Mouse (Mus musculus) layer of hippocampus, adult 2 months (tissue): ENCODE data around the gene Zmat1. TPM values are rescaled to one million over a fixed set of nuclear protein-coding genes. Genes with fewer than 3 reads are reported as not detected.
A peak's percentile ranks its signal among the peaks of the same experiment; 100 is the strongest.
"Not testable (repeated sequence)": the region's sequence is repeated elsewhere in the genome, so short reads cannot be mapped to it uniquely, and the experiment has no call there.

Source experiments
- DNase-seq, 2 experiments: peaks; one replicate each; pipeline ENCODE4 v3.0.0; 2022; ENCODE audit warnings: low spot score in 2 of 2
- H3K27ac ChIP-seq: fragments of 200-600 bp; 2 replicates; pipeline ENCODE4 v1.8.1; 2022
- H3K4me3 ChIP-seq: fragments of 200-600 bp; 2 replicates; pipeline ENCODE4 v1.8.1; 2022; ENCODE audit warnings: mild to moderate bottlenecking
- CTCF ChIP-seq: fragments of 200-600 bp; conservative IDR thresholded peaks from 2 replicates; pipeline ENCODE4 v1.8.1; 2022; ENCODE audit warnings: antibody characterized with exemption, mild to moderate bottlenecking, moderate library complexity
- long read RNA-seq, 2 experiments: library from polyadenylated mRNA; stranded (forward); transcript quantifications; one replicate each; pipeline ENCODE4 v2.0.0; 2021; ENCODE audit warnings: borderline mapping rate in 2 of 2
- total RNA-seq, 2 experiments: library from RNA; stranded (reverse); gene quantifications; 2 replicates each; pipeline ENCODE4 v1.2.3; 2021

Gene Zmat1
- total RNA-seq = 10 to 100 TPM in 1 of 2 experiments, 1 to 10 TPM in 1; 9.2 to 12.2 TPM
- long read RNA-seq, experiment 1, partial matches to known transcripts = 0 of 3 reads
- long read RNA-seq, experiment 1, other reads (novel, unspliced or antisense) = 0 of 3 reads
- long read RNA-seq, experiment 2, partial matches to known transcripts = 0 of 7 reads
- long read RNA-seq, experiment 2, other reads (novel, unspliced or antisense) = 3 of 7 reads

DNA sequence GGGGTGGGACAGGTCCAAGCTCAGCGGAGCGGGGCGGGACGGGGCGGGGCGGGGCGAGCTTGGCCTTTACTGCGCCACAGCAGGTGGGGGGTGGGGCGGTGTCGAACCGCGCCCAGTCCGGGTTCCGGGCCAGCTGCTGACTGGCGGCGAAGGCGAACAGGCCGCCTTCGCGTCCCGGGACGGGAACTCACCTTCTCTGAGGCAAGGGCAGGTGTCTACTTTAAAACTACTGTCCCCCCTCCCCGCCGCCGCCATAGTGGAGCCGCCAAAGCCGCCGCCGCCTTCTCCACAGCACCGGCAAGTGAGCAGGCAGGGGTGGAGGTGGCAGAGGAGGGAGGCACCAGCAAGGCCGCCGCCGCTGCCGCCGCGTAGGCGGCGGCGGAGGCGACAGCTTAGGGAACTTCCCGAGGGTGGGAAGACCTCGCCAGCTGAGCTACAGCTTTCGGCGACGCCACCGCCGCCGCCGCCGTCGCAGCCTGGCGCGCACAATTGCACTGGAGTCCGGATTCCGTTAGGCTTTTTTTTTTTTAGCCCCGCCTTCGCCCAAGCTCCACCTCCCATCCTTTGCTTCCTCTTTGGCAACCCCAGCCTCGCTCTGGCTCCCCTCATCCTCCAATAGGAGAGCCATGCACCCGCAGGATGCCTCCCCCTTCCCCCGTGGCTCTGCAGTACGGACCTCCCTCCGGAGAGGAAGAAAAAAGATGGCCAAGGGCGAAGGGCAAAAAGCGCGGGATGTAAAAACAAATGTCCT, at the start of gene Zmat1:
Gene Zmat1 (minus strand): TSS at position 490 of the 751 bp plus-strand sequence.
- peak within 1 kb of the TSS; percentile 67 for H3K4me3 ChIP-seq
- DNase-seq = peak; percentile 77 to 93
- peak within 1 kb of the TSS; percentile 98 for H3K27ac ChIP-seq
- TF ChIP-seq CTCF = no peak

DNA sequence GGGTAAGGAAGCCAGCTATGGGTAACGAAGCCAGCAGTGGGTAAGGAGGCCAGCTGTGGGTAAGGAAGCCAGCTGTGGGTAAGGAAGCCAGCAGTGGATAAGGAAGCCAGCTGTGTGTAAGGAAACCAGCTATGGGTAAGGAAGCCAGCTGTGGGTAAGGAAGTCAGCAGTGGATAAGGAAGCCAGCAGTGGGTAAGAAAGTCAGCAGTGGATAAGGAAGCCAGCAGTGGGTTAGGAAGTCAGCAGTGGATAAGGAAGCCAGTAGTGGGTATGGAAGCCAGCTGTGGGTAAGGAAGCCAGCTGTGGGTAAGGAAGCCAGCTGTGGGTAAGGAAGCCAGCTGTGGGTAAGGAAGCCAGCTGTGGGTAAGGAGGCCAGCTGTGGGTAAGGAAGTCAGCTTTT, 44.9 kb upstream of the Zmat1 start:
- not testable (repeated sequence) for DNase-seq, H3K4me3 ChIP-seq, H3K27ac ChIP-seq

DNA sequence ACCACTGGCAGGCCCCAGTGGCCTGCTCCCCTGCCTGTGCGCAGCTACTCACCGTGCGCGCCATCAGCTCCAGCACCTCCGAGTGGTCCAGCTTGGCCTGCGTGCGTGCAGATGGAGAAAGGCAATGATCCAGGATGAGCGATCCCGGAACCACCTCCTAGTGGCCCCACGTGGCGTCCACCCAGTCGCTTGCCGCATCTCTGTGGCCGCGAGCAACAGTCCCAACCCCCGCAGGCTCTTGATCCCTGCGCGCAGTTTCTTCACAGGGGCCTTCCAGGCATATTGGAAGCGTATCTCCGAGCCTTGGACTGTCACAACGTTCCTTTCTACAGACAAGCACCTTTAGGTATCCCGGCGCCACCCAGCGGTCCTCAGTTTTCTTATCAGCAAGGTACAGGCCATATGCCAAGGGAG, 27.0 kb upstream of the Zmat1 start:
- TF ChIP-seq CTCF = peak; percentile 49
- Histone ChIP-seq H3K4me3 (peak overlapping the region; percentile 50), H3K27ac (peak overlapping the region; percentile 18; the same call in 1 of the 2 replicates)
- DNase-seq = peak in 1 of 2 experiments; percentile 20

DNA sequence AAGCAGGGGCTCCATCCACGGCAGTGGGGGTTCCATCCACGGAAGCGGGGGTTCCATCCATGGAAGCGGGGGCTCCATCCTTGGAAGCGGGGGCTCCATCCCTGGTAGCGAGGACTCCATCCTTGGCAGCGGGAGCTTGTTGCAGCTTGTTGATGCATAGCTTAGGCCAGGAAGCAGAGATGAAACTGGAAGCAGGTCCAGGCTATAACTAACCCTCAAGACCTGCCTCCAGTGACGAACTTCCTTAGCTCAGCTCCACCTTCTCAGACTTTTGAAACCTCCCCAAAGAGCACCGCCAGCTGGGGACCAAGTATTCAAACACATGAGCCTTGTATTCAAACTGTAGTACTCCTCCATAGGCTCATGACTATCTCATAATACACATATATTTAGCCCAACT, 16.1 kb upstream of the Zmat1 start:
- no peak overlapping the region for H3K4me3 ChIP-seq
- no peak for TF ChIP-seq CTCF
- no peak for DNase-seq
- no peak overlapping the region for H3K27ac ChIP-seq

DNA sequence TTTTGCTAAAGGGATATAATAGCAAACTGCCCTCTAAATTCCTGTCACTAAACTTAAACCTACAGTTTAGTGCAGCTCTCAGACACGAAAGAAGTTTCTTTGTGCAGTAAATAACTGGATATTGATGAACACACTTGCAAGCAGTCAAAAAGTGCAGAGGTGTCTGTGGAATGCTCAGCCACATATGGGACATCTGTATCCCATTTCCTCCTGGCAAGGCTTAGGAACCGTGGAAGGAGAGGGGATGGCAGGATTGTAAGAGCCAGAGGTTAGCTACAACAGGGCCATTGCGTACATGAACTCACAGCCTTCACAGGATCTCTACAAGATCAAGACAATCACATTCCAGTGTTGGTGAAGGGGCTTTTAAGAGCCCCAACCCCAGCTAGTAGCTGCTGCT, 2.4 kb upstream of the Zmat1 start:
- Histone ChIP-seq H3K27ac (no peak overlapping the region), H3K4me3 (no peak overlapping the region)
- no peak for TF ChIP-seq CTCF
- DNase-seq = no peak

DNA sequence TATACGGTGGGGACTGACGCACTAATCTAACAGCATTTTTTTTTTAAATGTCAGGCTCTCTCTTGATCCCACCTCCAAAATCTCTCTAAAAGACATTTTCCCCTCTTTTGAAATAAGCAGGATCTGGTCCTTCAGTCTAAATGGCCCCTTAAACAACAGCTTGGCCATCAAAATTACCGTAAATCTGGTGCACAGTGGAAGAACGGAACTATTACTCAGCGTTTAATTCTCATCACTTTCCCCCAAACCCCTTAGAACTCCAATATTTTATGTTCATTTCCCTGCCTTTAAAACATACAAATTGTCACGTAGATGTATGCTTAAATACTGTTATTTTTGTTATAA, 434 bp upstream of the Zmat1 start:
- DNase-seq = no peak
- Histone ChIP-seq H3K27ac (peak overlapping the region; percentile 98), H3K4me3 (peak overlapping the region; percentile 67)
- TF ChIP-seq CTCF = no peak

DNA sequence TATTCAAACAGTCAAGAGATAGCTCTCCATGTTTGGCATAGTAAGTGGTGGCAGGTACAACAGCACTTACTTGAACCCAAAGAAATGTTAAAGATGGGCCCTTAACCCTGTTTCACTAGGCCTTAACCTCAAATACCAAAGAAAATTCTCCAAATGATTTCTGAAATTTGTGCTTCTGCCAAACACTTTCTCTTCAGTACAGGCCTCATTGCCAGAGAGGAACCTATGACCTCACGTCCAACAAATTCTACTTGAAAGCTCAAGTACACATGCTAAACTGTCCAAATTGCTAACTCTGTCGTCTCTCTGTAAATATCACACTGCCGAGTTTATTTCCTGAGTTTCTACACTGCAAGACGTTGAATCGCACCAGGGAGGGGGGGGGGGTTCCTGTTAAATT, 988 bp downstream of the Zmat1 start:
- peak overlapping the region; percentile 59; the same call in 1 of the 2 replicates for H3K27ac ChIP-seq
- no peak for TF ChIP-seq CTCF

DNA sequence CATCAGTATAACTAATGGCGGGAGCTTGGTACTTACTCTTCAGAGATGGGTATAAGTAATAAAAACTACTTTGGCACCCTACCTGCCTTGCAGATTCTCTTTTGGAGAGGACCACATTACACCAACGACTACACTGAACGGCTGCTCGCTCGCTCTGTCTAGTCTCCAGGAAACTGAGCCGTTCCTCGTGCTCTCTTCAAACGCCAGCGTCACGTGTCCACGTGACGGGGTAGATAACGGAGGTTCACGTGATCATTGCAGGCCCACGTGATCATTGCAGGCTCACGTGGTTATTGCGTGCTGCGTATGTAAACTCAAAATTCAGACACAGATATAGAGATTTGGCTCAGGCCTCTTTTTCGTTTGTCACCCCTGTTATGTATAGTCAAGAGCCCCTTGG, 44.5 kb downstream of the Zmat1 start, which contains the start of gene Nxf2:
Gene Nxf2 (minus strand): TSS at position 209 of the 400 bp plus-strand sequence.
- Histone ChIP-seq H3K27ac (no peak within 1 kb of the TSS), H3K4me3 (peak within 1 kb of the TSS; percentile 47)
- TF ChIP-seq CTCF = no peak
- no peak for DNase-seq

More for the DNA sequence above, 988 bp downstream of the Zmat1 start:
- H3K4me3 ChIP-seq = peak overlapping the region; percentile 42
- DNase-seq = no peak

DNA sequence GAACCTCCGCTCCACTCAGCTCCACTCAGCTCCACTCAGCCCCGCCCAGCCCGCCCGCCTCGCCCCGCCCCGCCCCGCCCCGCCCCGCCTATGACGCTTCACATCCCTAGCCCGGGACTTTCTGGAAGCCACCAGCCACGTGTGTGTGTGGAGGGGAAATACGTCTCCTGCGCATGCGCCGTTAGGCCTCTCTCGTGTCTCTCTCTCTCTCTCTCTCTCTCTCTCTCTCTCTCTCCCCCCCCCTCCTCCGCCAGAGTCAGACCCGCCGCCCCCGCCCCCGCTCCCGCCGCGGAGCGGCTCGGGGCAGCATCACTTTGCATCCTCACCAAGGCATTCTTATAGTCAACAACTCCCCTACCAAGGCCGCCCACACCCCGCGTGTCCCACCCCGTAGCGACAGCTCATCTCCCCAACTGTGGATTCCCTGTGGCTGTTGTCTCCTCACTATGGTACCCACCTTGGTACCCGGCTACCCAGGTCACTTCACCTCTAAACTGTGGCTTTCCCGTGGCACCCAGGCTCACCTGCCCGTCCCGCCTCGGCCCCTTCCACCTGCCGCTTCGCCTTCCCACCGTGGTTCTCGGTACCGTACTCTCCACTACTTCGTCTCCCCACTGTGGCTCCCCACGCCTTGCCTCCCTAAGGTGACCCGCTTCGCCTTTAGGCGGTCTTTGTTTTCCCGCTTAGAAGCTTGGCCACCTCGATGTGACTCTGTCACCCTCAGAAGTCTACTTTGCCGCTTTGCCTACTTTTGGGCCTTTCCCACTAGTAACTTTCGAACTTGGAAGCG, 45.5 kb downstream of the Zmat1 start:
- no peak for TF ChIP-seq CTCF
- Histone ChIP-seq H3K27ac (no peak overlapping the region), H3K4me3 (peak overlapping the region; percentile 47)
- peak; percentile 24 to 36 for DNase-seq

DNA sequence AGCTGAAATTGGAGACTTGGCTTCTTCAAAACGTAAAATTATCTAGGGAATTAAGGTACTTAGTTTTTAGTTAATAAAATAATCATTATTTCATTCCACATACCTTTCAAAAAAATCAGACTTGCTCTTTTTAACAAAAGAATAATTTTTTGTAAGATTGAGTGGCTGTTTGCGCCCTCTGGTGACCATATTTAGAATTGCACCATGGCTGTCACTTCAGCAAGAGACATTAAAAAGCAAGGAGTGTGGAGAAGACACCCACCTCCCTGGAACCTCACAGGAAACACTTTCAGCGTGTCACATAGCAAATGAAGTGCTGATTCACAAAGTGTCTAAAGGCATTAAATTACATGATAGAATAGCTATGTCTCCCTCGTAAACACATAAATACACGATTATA, 78.6 kb downstream of the Zmat1 start:
- Histone ChIP-seq H3K27ac (no peak overlapping the region), H3K4me3 (no peak overlapping the region)
- peak; percentile 88 for TF ChIP-seq CTCF
- peak in 1 of 2 experiments; percentile 53 for DNase-seq

DNA sequence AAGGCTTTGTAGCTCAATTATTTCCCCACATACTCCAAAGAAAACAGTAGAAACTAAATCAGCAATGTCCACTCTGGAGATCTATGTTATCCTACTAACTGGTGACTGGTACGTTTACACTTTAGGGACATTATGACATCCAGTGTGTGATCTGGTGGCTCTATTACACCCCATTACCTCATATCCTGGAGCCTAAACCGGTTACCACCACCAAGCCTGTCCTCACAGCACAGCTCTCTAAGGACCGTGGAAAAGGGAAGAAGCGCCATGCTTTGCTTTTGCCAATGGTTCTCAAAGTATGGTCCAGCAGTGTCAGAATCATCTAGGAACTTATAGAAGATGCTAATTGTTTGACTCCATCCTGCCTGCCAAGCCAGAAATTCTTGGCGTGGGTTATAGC, 79.1 kb downstream of the Zmat1 start:
- no peak for DNase-seq
- Histone ChIP-seq H3K4me3 (no peak overlapping the region), H3K27ac (no peak overlapping the region)
- TF ChIP-seq CTCF = no peak

DNA sequence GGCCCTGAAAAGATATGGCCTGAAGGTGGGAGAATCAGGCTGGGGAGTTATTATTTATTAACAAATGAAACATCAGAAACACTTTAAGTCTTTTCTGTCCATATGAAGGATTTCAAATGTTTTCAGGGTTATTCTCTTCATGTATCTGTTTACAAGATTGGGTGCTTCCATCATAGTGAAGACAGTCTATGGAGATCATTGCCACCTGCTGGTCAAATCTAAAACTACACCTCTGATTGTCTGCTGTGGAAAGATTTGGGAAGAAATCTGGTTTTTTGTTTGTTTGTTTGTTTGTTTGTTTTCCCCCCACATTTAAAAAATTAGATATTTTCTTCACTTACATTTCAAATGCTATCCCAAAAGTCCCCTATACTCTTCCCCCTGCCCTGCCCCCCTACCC, 84.0 kb downstream of the Zmat1 start:
- Histone ChIP-seq H3K4me3 (no peak overlapping the region), H3K27ac (no peak overlapping the region)
- TF ChIP-seq CTCF = peak; percentile 80
- peak; percentile 8 to 37 for DNase-seq
